Mouse (Mus musculus) WW6 (cell line): ENCODE data around the gene Zscan12.
A peak's percentile ranks its signal among the peaks of the same experiment; 100 is the strongest.

ENCODE experiments used
- DNase-seq: peaks from one replicate; pipeline ENCODE4 v3.0.0-alpha.2; 2013; ENCODE audit warnings: low read depth, low spot score

The Zscan12 gene

GRCm38 (mm10) chr13:21402287-21402846 lies 39.7 kb downstream of the Zscan12 start, which contains the start of gene Zkscan3:
TSS of gene Zkscan3 (minus strand) at chr13:21402755.
- DNase-seq = peak; percentile 52

GRCm38 (mm10) chr13:21402848-21403247 lies 40.2 kb downstream of the Zscan12 start:
- DNase-seq = no peak

GRCm38 (mm10) chr13:21407341-21407740 lies 44.7 kb downstream of the Zscan12 start:
- no peak for DNase-seq

GRCm38 (mm10) chr13:21407969-21408804 lies 45.6 kb downstream of the Zscan12 start:
- DNase-seq = peak; percentile 20

- no peak for DNase-seq
Measured at GRCm38 (mm10) chr13:21408805-21409459, 46.3 kb downstream of the Zscan12 start.

GRCm38 (mm10) chr13:21414231-21415212 lies 51.9 kb downstream of the Zscan12 start:
- DNase-seq = no peak

GRCm38 (mm10) chr13:21415266-21415665 lies 52.6 kb downstream of the Zscan12 start:
- no peak for DNase-seq

- DNase-seq = no peak
Measured at GRCm38 (mm10) chr13:21415750-21416149, 53.1 kb downstream of the Zscan12 start.

- DNase-seq = no peak
Measured at GRCm38 (mm10) chr13:21417298-21418010, 54.8 kb downstream of the Zscan12 start.

- DNase-seq = no peak
Measured at GRCm38 (mm10) chr13:21418865-21419264, 56.2 kb downstream of the Zscan12 start.
